Mouse (Mus musculus) limb, embryonic 10.5 days (tissue): ENCODE data around the gene Nat8l. TPM values are rescaled to one million over a fixed set of nuclear protein-coding genes. Genes with fewer than 3 reads are reported as not detected.
"Not testable (repeated sequence)": the region's sequence is repeated elsewhere in the genome, so short reads cannot be mapped to it uniquely, and the experiment has no call there.

Source experiments
- DNase-seq: peaks from one replicate; pipeline ENCODE4 v3.0.0-alpha.2; 2017; ENCODE audit warnings: low spot score
- H3K27ac ChIP-seq: fragments of 300-500 bp; sonication (generic); 2 replicates; pipeline ENCODE4 v1.5.1; 2016; ENCODE audit warnings: mild to moderate bottlenecking
- H3K27me3 ChIP-seq: fragments of 300-500 bp; sonication (generic); 2 replicates; pipeline ENCODE4 v1.6.1; 2016; ENCODE audit warnings: low read depth, mild to moderate bottlenecking; ENCODE audit not compliant: poor library complexity, severe bottlenecking
- H3K36me3 ChIP-seq: fragments of 300-500 bp; sonication (generic); 2 replicates; pipeline ENCODE4 v1.6.1; 2016; ENCODE audit warnings: mild to moderate bottlenecking, moderate library complexity
- H3K4me1 ChIP-seq: fragments of 300-500 bp; sonication (generic); 2 replicates; pipeline ENCODE4 v1.6.1; 2016
- H3K4me3 ChIP-seq: fragments of 300-500 bp; sonication (generic); 2 replicates; pipeline ENCODE4 v1.5.1; 2016; ENCODE audit warnings: mild to moderate bottlenecking, moderate library complexity
- H3K9me3 ChIP-seq: fragments of 300-500 bp; sonication (generic); replicated peaks from 2 replicates; pipeline ENCODE4 v1.6.1; 2016; ENCODE audit warnings: mild to moderate bottlenecking
- WGBS: fragments of 180-500 bp; shearing (Covaris S2); methylation state at CpG from one replicate; pipeline ENCODE4 v1.1.7; 2016; 5-methylcytosine and 5-hydroxymethylcytosine counted together
- polyA plus RNA-seq: library from polyadenylated mRNA; unstranded; fragments of >200 nt; fragmentation: Nextera tagmentation; extraction: Ambion mirVana; gene quantifications from 2 replicates; pipeline ENCODE4 v1.2.1, GENCODE M21; 2016

The Nat8l gene
- 0.15 and 0.18 TPM in 2 replicates for polyA plus RNA-seq

GRCm38 (mm10) chr5:33995843-33996693, at the start of gene Nat8l:
Gene Nat8l (plus strand): TSS chr5:33995984.
- no peaks in the 10 kb centered on the region for H3K36me3 ChIP-seq
- peaks cover 24% of the 10 kb centered on the region for H3K4me1 ChIP-seq
- under 1% methylated on average over 90 of the region's 90 CpGs for WGBS
- H3K27ac ChIP-seq: peak within 1 kb of the TSS; percentile 68
- H3K27me3 ChIP-seq: peaks cover 73% of the 10 kb centered on the region
- peak within 1 kb of the TSS; percentile 61 for H3K4me3 ChIP-seq
- peak; percentile 85 for DNase-seq
- H3K9me3 ChIP-seq: no peaks in the 10 kb centered on the region

DNA sequence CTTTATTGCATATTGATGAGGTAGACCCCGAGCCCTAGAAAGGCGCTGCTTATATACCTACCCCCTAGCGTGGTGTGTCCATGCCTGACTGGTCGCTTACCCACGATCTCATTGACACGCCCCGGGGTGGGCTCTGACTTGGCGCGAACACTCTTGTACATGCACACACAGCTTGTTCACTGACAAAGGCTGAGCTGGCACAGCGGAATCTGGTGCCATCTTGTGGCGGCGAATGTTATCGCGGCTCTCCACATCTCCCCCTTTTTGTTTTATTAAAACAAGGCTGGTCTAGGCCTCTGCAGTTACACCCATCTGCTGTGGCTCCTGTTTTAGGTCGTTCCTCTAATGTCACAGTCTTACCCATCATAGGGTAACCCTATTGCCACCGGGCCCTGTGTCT, 48.7 kb upstream of the Nat8l start:
- H3K27me3 ChIP-seq, H3K9me3 ChIP-seq, H3K4me3 ChIP-seq, H3K4me1 ChIP-seq, DNase-seq, H3K36me3 ChIP-seq, H3K27ac ChIP-seq: not testable (repeated sequence)
- 85% methylated on average over 16 of the region's 16 CpGs for WGBS

- no peak overlapping the region for H3K27ac ChIP-seq
- peaks cover 6% of the 10 kb centered on the region for H3K9me3 ChIP-seq
- no peak overlapping the region for H3K4me3 ChIP-seq
- 94% methylated on average over 4 of the region's 4 CpGs for WGBS
- H3K36me3 ChIP-seq: no peaks in the 10 kb centered on the region
- no peaks in the 10 kb centered on the region for H3K4me1 ChIP-seq
- H3K27me3 ChIP-seq: no peaks in the 10 kb centered on the region
- no peak for DNase-seq
Measured at GRCm38 (mm10) chr5:33948314-33948713, 47.5 kb upstream of the Nat8l start.

DNA sequence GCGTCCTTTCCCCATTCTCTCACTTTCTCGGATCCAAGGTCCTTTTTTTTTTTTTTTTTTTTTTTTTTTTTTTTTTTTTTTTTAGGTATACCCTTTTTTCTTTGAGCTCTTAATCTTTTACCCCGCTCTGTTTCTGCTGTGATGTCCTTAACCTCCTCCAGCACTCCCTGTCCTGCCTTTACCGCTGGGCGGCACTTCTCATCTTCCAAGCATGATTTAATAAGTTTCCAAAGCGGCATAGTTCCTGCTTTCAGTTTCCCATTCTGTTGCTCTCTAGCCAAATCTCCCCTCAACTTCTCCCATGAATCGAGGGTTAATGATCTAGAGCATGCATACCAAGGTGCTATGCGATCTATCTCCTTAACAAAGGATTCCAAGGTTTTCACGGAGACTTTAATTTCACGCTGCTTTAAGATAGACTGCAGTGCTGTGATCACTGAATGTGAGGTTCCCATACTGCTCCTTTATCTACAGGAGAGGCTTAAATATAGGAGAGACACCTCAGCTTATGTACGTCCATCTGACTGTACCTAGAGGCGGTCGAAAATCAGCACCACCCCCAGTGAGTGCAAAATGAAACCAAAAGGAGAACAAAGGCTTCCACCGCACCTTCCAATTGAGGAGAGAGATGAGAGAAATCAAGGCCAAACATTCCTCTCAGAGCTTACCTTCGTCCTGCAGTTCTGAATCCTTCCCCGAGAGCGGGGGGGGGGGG, 42.2 kb upstream of the Nat8l start:
- WGBS: 89% methylated on average over 17 of the region's 17 CpGs
- no peak for DNase-seq
- Histone ChIP-seq H3K9me3 (peaks cover 11% of the 10 kb centered on the region; the same call in 1 of the 2 replicates), H3K36me3 (no peaks in the 10 kb centered on the region), H3K27ac (no peak overlapping the region), H3K27me3 (no peaks in the 10 kb centered on the region), H3K4me3 (no peak overlapping the region), H3K4me1 (no peaks in the 10 kb centered on the region)

GRCm38 (mm10) chr5:33954354-33954753, 41.4 kb upstream of the Nat8l start:
- Histone ChIP-seq H3K36me3 (no peaks in the 10 kb centered on the region), H3K9me3 (peaks cover 11% of the 10 kb centered on the region; the same call in 1 of the 2 replicates), H3K4me3 (no peak overlapping the region), H3K4me1 (no peaks in the 10 kb centered on the region), H3K27ac (no peak overlapping the region), H3K27me3 (no peaks in the 10 kb centered on the region)
- DNase-seq: peak; percentile 68
- 44% methylated on average over 10 of the region's 10 CpGs for WGBS

DNA sequence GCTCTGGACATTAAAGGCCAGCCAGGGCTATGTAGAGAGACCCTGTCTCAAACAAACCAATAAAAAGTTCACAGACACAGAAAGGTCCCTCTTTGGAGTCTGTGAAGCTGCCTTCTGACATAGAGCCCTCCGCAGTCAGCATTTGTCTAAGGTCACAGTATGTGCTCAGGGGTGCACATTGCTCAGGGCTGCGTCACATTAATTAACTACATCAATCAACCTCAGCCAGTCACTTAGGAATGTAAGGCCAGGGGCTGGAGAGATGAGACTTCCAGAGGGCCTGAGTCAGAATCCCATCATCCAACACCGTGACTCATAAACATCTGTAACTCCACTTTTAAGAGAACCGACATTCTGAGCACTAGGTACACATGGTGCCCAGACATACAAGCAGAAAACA, 39.9 kb upstream of the Nat8l start:
- 65% methylated on average over 4 of the region's 4 CpGs for WGBS

GRCm38 (mm10) chr5:33959382-33959781, 36.4 kb upstream of the Nat8l start:
- Histone ChIP-seq H3K27ac (no peak overlapping the region), H3K36me3 (no peaks in the 10 kb centered on the region), H3K4me1 (no peaks in the 10 kb centered on the region), H3K27me3 (no peaks in the 10 kb centered on the region), H3K4me3 (no peak overlapping the region), H3K9me3 (peaks cover 4% of the 10 kb centered on the region; the same call in 1 of the 2 replicates)
- 81% methylated on average over 4 of the region's 4 CpGs for WGBS
- no peak for DNase-seq

More for the DNA sequence above, 39.9 kb upstream of the Nat8l start:
- DNase-seq: no peak
- Histone ChIP-seq H3K4me3 (no peak overlapping the region), H3K9me3 (peaks cover 11% of the 10 kb centered on the region; the same call in 1 of the 2 replicates), H3K27ac (no peak overlapping the region), H3K36me3 (no peaks in the 10 kb centered on the region), H3K4me1 (no peaks in the 10 kb centered on the region), H3K27me3 (no peaks in the 10 kb centered on the region)

GRCm38 (mm10) chr5:33974736-33975135, 21.0 kb upstream of the Nat8l start:
- no peaks in the 10 kb centered on the region for H3K27me3 ChIP-seq
- H3K27ac ChIP-seq: no peak overlapping the region
- no peak for DNase-seq
- 0 out of 2 replicates have a peak, but pooled peaks cover 3% of the 10 kb centered on the region for H3K36me3 ChIP-seq
- WGBS: 73% methylated on average over 2 of the region's 2 CpGs
- H3K4me3 ChIP-seq: no peak overlapping the region
- no peaks in the 10 kb centered on the region for H3K4me1 ChIP-seq
- no peaks in the 10 kb centered on the region for H3K9me3 ChIP-seq

DNA sequence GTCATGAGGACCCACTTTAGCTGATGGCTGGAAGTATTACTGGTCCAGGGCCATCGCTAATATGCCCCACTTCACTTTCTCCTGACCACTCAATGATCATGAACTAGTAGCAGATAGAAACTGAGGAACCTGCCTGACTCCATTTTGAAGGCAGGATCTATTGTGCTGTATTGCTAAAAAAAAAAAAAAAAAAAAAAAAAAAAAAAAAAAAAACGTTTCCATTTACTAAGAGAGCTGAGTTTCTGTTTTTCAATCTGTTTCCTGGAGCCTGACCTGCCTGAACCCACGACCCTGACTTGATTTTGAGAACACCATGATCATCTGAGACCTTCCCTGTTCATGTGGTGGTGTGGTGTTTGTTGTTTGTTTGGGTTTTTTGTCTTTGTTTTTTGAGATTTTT, 19.5 kb upstream of the Nat8l start:
- Histone ChIP-seq H3K36me3 (0 out of 2 replicates have a peak, but pooled peaks cover 3% of the 10 kb centered on the region), H3K4me1 (no peaks in the 10 kb centered on the region), H3K27ac (no peak overlapping the region), H3K27me3 (no peaks in the 10 kb centered on the region), H3K4me3 (no peak overlapping the region), H3K9me3 (no peaks in the 10 kb centered on the region)
- DNase-seq: no peak
- WGBS: 48% methylated on average over 3 of the region's 3 CpGs

DNA sequence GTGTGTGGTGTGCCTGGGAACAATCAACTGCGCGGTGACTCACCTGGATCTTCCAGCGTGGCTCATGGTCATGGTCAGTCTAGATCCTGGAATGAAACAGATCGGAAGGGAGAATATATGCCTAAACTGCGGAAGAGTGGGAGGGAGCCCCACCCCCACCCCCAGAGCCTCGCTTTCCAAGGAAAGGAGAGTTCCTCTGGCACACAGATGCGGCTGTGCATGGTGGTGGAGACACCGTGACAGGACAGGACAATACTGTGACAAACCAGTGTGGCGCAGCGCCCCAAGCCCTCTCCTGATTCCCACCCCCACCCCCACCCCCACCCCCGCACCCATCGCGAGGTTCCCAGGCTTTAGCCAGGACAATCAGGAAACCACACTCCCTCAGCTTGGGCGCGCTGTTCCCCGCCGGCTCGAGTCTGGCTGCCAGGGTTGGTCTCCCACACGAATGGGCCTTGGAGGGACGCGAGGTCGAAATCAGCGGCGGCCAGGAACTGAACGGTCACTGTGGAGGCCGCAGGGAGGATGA, 13.0 kb upstream of the Nat8l start:
- Histone ChIP-seq H3K4me1 (peaks cover 31% of the 10 kb centered on the region), H3K27me3 (0 out of 2 replicates have a peak, but pooled peaks cover 6% of the 10 kb centered on the region), H3K36me3 (peaks cover 16% of the 10 kb centered on the region), H3K27ac (peak overlapping the region; percentile 92), H3K9me3 (no peaks in the 10 kb centered on the region), H3K4me3 (peak overlapping the region; percentile 93)
- WGBS: 7% methylated on average over 26 of the region's 26 CpGs
- DNase-seq: no peak

DNA sequence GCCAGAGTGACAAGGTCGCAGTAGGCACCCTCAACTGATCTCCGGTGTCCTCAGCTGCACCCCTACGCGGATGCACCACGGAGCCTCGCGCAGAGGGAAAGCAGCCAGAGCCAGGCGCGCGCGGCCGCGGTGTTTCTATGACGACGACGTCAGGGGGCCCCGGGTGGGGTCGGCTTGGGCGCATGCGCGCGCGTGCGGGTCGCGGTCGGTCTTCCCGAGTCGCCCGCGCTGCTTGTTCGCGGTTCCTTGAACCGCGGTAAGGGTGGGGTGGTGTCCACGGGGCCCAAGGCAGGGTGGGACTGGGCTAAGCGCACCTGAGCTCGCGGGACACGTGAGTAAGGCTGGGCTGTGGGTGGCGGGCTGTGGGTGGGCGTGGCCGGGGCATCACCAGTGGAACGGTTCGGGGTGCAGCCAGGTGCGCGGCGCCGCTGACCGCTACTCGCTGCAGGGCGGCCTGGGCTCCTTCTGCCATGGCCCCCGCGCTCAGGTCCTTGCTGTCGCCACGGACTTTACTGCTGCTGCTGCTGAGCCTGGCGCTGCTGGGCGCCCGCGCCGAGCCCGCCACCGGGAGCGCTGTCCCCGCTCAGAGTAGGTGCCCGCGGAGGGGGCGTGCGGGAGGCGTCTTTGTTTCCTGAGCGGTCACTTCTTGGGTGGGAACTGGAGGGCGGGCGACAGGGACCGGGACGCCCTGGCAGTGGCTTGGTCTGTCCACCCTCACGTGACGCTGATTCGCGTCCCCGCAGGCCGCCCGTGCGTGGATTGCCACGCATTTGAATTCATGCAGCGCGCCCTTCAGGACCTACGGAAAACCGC, 12.3 kb upstream of the Nat8l start, which contains the start of gene Gm1673:
TSS of gene Gm1673 (plus strand) at position 125 of the 813 bp plus-strand sequence.
- under 1% methylated on average over 88 of the region's 88 CpGs for WGBS
- H3K27ac ChIP-seq: peak within 1 kb of the TSS; percentile 92
- peaks cover 16% of the 10 kb centered on the region for H3K36me3 ChIP-seq
- no peaks in the 10 kb centered on the region for H3K9me3 ChIP-seq
- DNase-seq: peak; percentile 94
- H3K27me3 ChIP-seq: 0 out of 2 replicates have a peak, but pooled peaks cover 6% of the 10 kb centered on the region
- peak within 1 kb of the TSS; percentile 93 for H3K4me3 ChIP-seq
- H3K4me1 ChIP-seq: peaks cover 31% of the 10 kb centered on the region
